Mouse (Mus musculus) duodenum, adult 2 months (tissue): ENCODE data around the gene Gm4791. TPM values are rescaled to one million over a fixed set of nuclear protein-coding genes. Genes with fewer than 3 reads are reported as not detected.

Experiments
- polyA plus RNA-seq: library from polyadenylated mRNA; depleted of rRNA; stranded (reverse); fragments of >200 nt; gene quantifications from 2 replicates; pipeline ENCODE4 v1.2.3, GENCODE M21; 2012; ENCODE audit warnings: low replicate concordance; rRNA removed

The Gm4791 gene
- polyA plus RNA-seq = not detected in 2 replicates

GRCm38 (mm10) chr9:46998338-46998791, at the start of gene Gm4791:
TSS of gene Gm4791 (plus strand) at chr9:46998741.

